Mouse (Mus musculus): Measurements from ENCODE around the gene Slc26a3. TPM values are rescaled to one million over a fixed set of nuclear protein-coding genes. Genes with fewer than 3 reads are reported as not detected.
A peak's percentile ranks its signal among the peaks of the same experiment; 100 is the strongest.

The Slc26a3 gene
- total RNA-seq (2021), result 1 to 10 TPM; 1.4 to 2.8 TPM

DNA sequence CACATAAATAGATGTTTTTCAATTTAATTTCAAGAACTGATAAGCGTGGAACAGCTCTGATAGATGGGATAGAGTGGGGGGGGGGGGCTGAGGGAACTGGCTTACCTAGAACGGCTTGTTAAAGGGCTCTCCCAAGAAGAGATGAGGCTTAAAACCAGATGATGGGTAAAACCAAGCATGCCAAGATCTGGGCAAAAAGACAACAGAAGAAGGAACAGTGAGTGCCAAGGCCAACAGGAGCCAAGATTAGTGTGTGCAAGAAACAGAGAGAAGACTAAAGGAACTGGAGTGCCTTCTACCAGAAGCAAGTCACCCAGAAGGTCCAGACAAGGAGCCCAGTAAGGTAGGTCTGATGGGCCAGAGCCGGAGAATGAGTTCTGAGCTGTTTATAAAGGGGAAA is at the start of gene Slc26a3:
Slc26a3 (plus strand) TSS at position 301 of the 400 bp plus-strand sequence.
- no peak for DNase-seq

DNA sequence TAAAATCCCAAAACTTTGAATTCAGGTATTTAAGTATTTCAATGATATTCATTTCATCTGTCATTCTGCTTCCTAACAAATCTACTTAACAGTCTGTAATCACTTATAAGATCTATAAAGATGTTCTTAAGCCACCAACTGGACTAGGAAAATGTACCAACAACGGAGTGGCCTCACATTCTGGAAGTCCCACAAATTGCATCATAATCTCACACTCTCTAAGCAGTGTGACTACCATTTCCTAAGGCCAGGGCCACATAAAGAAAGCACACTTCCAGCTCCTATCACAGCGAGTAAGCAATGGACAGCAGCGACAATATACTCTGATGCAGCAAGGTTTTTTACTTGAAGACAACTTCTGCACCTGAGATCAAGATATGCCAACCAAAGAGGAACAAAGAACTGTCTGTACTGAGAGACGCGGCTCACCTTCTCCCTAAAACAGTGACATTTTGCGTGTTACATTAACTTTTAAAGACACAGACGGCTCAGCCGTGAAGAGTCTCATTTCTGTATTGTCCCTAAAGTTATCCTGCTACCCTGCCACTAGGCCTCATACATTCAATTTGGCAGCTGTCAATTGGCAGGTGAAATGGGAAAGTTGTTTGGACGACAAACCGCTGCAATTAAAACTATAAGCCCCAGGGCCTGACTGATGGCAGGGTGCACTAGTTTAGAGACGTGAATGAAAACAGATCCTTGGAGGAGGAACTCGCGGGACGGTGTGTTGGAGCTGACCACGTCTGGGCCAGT is 40.3 kb upstream of the Slc26a3 start:
- DNase-seq, result no peak
- intact Hi-C loops (cut with DNase I), result loop anchor here (10.0 kb wide), 1 partner anchor 304 kb away; the partner anchor contains the start of genes Cog5 and Dus4l

More for the DNA sequence above, at the start of gene Slc26a3:
- intact Hi-C loops (cut with DNase I), result no loop called here

DNA sequence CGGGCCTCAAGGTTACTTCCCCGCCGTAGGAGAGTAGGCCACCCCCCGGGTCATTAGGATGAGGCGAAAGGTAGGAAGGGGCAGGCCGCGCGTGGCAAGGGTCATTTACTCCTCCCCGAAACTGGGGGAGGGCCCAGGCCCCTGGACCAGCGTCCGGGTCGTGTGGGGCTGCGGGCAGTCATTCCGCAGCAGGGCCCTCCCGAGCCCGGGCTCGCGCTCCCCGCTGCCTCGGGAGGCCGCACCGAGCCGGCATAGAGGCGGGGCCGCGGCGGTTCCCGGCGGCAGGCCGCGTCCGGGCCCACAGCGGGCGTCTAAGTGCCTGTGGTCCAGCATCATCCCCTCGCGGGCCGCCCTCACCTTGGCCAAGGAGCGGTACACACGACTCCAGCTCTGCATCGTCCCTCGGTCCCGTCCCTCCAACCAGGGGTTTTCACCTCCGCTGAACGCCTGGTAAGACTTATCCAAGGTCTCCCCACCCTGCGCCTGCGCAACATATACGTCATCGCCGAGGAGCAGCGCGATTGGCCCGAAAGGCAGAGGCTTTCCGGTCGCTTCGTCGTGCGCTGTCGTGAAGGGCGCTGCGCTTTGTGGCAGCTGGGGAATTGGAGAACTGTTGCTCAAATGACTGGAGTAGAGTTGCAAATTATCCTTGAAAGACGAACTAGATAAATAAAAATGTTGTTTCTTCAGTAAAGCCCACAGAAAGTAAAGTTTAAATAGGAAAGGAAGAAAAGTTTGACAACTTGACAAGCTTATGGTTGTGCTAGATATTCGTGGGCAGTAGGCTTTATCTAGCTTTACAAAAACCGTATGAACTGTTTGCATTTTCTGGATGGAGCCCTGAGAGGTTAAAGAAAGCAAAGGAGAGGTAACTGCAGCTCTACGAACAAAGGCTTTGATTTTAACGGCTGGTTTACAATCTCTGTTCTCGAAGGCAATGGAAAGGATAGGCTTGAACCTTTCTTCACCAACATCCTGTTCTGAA is 39.4 kb upstream of the Slc26a3 start, which contains the start of gene Dld:
Dld (minus strand) TSS at position 510 of the 985 bp plus-strand sequence.
- DNase-seq, result peak; percentile 94 to 96
- intact Hi-C loops (cut with DNase I), result loop anchor here (10.0 kb wide), 1 partner anchor 304 kb away; the partner anchor contains the start of genes Cog5 and Dus4l

DNA sequence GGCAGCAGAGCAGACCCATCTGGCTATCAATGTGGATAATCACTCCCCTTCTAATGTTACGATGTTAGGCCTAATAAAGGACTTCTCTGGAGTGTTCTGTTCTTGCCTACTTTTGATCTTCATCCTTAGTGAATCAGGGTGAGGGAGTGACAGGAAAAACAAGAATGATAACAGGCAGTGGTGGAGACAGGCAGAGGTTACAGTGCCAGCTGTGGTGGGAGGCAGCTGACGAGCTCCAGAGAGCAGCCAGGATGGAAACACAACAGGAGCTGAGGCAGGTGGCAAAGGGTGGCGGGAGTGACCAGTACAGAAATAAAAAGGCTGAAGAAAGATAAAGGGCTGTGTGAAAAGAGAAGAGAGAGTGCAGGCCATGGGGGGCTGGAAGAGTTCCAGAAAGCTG is 24.2 kb upstream of the Slc26a3 start:
- DNase-seq, result no peak
- intact Hi-C loops (cut with DNase I), result no loop called here

DNA sequence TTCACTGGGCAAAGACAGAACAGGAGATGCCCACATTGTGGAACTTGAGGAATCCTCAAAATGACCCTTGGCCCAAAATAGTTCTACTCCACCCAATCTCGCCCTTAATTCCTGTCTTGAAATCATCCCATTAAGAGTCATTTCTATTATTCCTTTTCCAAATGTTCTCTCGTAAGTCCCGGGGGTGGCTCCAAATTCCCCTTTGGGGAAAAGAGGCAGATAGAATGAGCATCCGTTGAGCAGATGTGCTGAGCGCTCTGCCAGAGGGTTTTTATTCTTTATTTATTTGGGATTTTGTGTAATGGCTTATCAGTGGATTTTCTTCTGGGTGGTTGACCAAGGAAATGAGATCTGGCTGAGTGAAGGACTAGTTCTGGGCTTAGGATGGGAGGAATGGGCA is 22.9 kb upstream of the Slc26a3 start:
- peak in 1 of 2 experiments; percentile 11 for DNase-seq
- intact Hi-C loops (cut with DNase I), result no loop called here

DNA sequence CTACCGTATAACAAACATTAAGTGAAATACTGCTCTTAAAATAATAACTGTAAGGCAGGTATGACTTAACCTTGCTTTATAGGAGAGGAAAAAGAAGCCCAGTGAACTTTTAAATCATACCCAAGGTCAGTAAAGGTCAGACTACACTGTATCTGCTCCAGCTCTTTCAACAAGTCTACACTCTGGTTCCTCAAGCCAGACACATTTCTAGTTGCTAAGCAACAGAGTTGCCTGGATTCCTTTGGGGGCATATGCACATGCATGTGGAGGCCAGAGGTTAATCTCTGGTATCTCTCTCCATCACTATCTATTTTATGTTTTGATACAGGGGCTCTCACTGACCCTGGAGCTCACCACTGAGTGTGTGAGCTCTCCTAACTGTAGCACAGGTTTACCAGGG is 21.6 kb upstream of the Slc26a3 start:
- intact Hi-C loops (cut with DNase I), result no loop called here

DNA sequence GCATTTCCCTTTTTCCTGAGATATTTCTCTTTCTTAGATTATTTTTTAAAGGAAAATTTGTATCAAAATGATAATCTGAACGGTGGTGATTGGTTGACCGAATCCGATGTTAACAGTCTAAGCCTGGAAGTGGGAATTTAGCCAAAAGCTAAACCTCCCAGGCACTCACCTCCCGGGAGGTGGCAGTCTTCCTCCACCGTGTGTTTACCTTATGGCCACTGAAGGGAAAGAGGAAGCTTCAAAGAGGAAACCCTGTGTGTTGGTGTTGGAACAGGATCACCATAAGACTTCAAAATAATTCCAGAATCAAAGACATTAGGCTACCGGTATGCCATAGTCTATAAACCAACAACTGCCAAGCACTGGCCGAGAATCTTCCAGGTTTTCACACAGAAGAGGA is 21.0 kb upstream of the Slc26a3 start:
- no peak for DNase-seq
- intact Hi-C loops (cut with DNase I), result loop anchor here (10.0 kb wide), 3 partner anchors 135 to 555 kb away; partner anchors contain the start of gene Gpr22

More for the DNA sequence above, 21.6 kb upstream of the Slc26a3 start:
- DNase-seq, result no peak

DNA sequence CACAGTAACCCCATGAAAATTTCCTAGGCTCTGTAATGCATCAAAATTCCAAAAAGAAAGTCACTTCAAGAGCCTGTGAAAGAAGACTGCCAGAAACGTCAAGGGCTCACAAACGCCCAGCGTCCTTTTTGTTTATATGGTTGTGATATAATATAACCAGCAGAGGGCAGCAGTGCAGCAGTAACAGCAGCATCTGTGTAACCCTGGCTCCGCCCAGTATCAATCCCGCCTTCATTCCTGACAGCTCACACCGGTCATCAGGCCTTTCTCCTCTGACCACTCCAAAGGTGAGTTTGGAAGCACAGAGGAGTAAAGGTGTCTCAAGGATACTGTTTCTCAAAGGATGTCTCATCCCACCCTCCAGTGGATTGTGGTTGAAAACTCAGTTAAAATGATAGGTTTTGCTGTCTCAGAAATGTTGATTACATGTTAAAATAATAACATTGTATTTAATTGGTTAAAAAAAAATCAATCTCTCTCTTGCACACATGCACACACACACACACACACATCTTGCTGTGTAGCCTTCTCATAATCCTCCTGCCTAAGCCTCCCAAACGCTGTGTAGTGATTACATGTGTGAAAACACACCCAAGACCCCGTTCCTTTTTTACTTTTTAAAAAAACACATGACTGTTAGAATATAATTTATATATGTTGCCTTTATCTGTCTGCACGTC is 15.9 kb upstream of the Slc26a3 start:
- intact Hi-C loops (cut with DNase I), result loop anchor here (10.0 kb wide), 3 partner anchors 130 to 550 kb away; partner anchors contain the start of gene Gpr22

DNA sequence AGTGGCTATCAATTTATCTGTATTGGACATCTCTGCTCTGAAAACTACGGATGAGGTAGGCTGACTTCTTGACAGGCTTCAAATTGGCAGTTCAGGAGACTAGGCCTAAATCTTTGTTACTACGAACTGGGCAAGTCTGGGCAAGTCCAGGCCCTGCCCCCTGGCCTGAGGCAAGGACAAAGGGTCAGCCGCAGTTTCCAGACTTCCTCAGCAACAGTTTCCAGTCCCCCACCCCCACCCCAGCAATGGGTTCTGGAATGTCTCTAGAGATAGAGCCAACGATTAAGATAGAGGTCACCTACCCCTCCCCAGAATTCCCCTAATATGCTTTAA is 15.4 kb upstream of the Slc26a3 start:
- no peak for DNase-seq
- intact Hi-C loops (cut with DNase I), result loop anchor here (10.0 kb wide), 3 partner anchors 130 to 550 kb away; partner anchors contain the start of gene Gpr22

More for the DNA sequence above, 15.9 kb upstream of the Slc26a3 start:
- peak; percentile 46 to 65 for DNase-seq

DNA sequence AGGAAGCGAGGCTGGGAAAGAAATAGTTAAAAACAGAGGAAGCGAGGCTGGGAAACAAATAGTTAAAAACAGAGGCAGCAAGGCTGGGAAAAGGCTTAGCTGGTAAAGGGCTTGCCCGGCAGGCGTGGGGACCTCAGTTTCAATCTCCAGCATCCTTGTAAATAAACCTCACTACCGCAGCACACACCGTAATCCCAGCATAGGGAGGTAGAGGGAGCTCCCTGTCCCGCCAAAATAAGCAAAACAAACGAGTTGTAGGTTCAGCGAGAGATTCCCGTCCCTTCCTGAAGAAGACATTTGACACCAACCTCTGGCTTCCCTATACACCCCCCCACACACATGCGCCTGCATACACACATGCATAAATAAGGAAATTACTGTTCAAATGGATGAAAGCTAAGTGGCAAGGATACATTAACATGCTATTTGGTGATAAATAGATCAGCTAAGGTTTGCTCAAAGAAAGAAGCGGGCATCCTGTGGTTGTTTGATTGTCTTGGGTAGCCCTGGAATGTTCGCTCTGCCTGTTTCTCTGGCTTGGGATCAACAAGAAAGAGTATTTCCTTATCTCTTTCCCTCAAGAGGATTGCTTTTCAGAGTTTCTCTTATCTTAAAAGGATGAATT is 14.2 kb upstream of the Slc26a3 start:
- no peak for DNase-seq
- intact Hi-C loops (cut with DNase I), result loop anchor here (10.0 kb wide), 3 partner anchors 128 to 548 kb away; partner anchors contain the start of gene Gpr22

DNA sequence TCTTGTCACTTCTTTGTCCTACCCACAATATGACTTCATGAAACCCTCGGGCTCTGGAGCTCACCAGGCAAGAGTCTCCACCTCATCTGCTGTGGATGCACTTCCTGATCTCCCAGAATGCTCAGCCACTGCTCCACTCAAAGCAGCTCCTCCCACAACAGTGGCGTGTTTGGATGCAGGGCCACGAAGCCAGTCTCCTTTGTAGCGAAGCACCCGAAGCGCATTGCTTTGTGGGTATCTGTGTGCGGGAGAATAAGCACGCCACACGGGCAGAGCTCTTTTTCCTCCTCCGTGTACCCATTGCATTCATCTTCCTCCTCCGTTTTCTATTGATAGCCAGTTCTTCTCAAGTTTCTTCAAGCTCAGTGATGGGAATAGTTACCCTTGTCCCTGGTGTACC is 13.4 kb upstream of the Slc26a3 start:
- no peak for DNase-seq
- intact Hi-C loops (cut with DNase I), result loop anchor here (10.0 kb wide), 3 partner anchors 128 to 548 kb away; partner anchors contain the start of gene Gpr22

DNA sequence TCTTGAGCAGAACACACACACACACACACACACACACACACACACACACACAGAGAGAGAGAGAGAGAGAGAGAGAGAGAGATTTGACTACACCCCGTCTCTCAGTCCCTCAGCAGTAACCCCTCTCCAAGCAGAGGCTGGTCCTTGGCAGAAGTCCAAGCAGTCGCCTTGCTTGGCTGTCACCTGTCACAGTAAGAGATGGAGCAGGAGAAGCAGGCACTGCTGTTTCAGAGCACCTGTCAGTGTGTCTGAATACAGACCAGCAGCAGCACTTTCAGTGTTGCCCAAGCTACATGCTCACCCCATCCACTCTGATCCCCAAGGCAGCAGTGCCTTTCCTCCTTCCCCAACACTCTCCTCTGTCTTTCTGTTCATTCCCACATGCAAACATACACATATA is 9.8 kb upstream of the Slc26a3 start:
- intact Hi-C loops (cut with DNase I), result no loop called here
- DNase-seq, result no peak

DNA sequence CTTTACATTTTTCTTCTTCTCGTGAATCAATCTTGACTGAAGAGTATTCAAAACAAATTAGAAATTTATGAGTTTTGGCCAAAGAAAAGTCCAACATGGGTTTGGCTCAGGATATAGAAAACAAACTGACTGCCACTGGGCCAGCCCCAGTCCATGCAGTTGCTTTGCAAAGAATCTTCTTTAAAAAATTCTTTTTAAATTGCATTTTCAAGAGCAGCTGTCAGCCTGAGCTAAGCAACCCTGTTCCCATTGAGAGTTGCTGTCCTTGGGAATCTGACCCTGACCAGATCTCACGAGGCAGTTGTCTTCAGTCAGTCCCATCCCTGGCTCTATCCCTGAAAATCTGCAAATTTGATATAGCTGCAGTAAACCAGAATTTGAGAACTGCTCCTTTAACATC is 8.2 kb upstream of the Slc26a3 start:
- intact Hi-C loops (cut with DNase I), result no loop called here

DNA sequence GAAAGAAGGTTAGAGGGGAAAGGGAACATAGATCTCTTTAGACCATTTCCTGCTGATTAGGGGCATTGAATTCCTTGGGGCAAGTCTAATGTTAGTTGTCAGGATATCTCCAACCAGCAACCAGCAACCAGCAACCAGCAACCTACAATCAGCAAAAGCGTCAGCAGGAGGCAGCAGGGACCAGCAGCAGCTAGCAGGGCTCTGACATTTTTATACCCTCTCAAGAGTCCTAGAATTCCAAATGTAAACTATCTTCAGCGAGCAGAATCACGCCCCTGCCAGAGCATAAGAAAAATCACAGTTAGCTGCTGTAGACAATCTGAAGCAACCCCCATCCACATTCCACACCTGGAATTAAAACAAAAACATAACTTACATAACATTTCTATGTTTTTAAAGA is 3.4 kb upstream of the Slc26a3 start:
- DNase-seq, result no peak
- intact Hi-C loops (cut with DNase I), result no loop called here

More for the DNA sequence above, 8.2 kb upstream of the Slc26a3 start:
- DNase-seq, result no peak

DNA sequence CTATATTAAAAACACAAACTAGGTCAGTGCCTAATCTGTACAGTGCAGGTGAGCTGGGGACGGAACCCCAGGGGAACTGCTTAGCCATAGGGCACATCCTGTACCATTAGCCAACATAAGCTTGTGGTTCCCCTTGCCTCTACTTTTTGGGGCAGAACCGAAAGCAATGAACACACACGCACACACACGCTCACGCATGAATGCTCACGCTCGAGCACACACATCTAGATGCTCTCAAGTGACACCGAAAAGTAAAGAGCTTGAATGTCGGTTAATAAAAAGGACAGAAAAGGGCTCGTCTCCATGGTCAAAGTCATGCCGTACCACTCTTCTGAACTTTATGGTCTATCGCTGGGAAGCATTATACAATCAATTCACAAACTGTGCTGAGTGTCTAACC is 1.0 kb downstream of the Slc26a3 start:
- intact Hi-C loops (cut with DNase I), result no loop called here
- no peak for DNase-seq

DNA sequence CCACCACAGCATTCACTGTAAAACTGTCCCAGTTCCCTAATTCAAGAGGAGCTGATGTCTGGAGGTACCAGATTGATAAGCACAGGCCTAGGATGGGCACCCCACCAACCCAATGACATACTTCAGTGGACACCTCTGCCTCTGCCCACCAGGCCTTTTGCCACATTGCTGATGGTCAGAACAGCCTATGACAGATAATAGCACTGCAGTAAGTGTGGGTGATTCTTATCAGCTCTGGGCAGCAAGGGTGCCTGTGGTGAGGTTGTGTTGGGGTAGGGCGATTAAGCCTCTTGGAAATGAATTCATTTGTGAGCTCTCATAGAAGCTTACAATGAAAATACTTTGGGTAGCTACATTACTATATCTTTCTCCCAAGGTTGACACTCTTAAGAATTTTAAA is 5.2 kb downstream of the Slc26a3 start:
- DNase-seq, result no peak
- intact Hi-C loops (cut with DNase I), result no loop called here

DNA sequence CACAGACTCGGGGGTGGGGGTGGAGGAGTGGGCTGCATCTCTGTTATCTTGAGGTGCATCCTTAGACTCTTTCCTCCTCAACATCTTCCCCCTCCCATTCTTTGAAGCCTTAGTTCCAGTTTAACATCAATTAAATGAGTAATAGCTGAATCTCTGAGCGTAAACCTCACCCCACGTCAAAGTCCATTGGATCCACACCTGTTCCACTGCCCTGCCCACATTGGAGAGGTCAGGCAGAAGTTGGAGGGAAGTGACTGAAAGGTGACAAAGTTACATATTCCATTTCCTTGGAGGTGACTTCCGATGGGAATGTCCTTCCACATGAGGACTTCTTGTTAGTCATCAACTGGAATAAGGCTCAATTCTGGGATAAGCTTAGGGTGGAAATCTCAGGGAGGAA is 7.0 kb downstream of the Slc26a3 start:
- no peak for DNase-seq
- intact Hi-C loops (cut with DNase I), result no loop called here

DNA sequence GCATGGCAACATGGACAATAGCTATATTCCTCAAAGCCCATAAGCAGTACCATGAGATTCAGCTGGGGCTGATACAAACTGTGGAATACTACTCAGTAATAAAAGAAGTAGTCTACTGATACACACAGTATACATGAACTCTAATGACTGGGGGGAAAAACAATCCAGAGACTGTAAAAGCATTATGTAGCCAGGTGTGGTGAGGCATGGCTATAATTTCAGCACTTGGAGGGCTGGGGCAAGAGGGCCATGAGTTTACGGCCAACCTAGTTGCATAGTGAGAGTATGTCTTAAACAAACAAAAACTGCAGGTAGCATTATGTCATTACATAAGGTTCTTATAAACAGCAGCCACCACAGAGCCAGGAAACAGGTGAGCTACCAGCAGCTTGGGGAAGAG is 10.2 kb downstream of the Slc26a3 start:
- intact Hi-C loops (cut with DNase I), result no loop called here
- no peak for DNase-seq

DNA sequence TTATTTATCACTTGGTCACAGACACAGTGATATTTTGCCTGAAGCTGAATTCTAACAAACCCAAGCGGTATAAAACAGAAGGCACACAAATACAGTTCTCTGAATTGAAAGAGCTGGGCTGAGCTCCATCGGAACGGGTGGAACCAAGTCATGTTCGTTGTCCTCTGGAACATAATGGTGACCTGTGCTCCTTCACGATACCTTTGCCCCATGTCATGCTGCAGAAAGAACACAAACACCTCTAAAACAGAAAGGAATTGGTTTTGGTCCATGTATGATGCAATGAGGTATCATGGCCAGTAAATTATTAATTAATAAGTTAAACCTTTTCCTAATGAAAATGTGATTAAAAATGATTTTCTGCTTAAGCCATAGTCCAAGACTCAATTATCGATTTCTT is 11.3 kb downstream of the Slc26a3 start:
- no peak for DNase-seq
- intact Hi-C loops (cut with DNase I), result no loop called here
